Comparison of ENCODE assay signal across 12 mouse cellular contexts in genomic region chr11:71914665-71915064, GRCm38 (mm10).
"Had no signal": no experiment of that assay in that cellular context is flagged by ENCODE, and none has a peak within 500 bp of the region (broad histone marks: within the 10 kb centered on the region; RNA-seq: fewer than 3 reads in every experiment).

No protein-coding gene starts in this region.

- H3K9me3 ChIP-seq: limb, embryonic 13.5 days; liver, embryonic 15.5 days; midbrain, embryonic 10.5 days; neural tube, embryonic 12.5 days had no signal

- H3K27ac ChIP-seq: limb, embryonic 13.5 days; liver, embryonic 15.5 days; neural tube, embryonic 12.5 days; stomach, postnatal 0 days had no signal

- ATAC-seq: lung, postnatal 0 days had no signal

- DNase-seq: left cerebral cortex, postnatal 4 days; lung, adult 2 months; lung, postnatal 4 days; midbrain, embryonic 14.5 days; thymus, postnatal 4 days had no signal

- H3K9ac ChIP-seq: limb, embryonic 13.5 days; liver, embryonic 15.5 days; neural tube, embryonic 12.5 days had no signal

- H3K4me3 ChIP-seq: limb, embryonic 13.5 days; liver, embryonic 15.5 days; midbrain, embryonic 10.5 days; myocyte; neural tube, embryonic 12.5 days had no signal

- H3K36me3 ChIP-seq: limb, embryonic 13.5 days; liver, embryonic 15.5 days; midbrain, embryonic 10.5 days; neural tube, embryonic 12.5 days had no signal

- H3K27me3 ChIP-seq: limb, embryonic 13.5 days; liver, embryonic 15.5 days; neural tube, embryonic 12.5 days had no signal

- H3K4me1 ChIP-seq: limb, embryonic 13.5 days; liver, embryonic 15.5 days; neural tube, embryonic 12.5 days had no signal

- H3K4me2 ChIP-seq: limb, embryonic 13.5 days; liver, embryonic 15.5 days; neural tube, embryonic 12.5 days had no signal
